Comparison of ENCODE assay signal across 8 mouse cellular contexts in genomic region chr11:82914711-82915352, GRCm38 (mm10). TPM values are rescaled to one million over a fixed set of nuclear protein-coding genes. Genes with fewer than 3 reads are reported as not detected.
DNase-seq lines count a peak whose midpoint lies in the region; ATAC-seq and TF ChIP-seq lines count a peak whose summit lies in the region.

No protein-coding gene starts in this region.

- no peak overlapping the region for H3K27ac ChIP-seq in cortical plate, adult 2 months (ENCODE audit: insufficient read depth, low read length)
- no peak overlapping the region for H3K27ac ChIP-seq in intestine, embryonic 15.5 days
- H3K27ac ChIP-seq in midbrain, embryonic 11.5 days (ENCODE audit: low read depth, low read length): no peak overlapping the region
- H3K27ac ChIP-seq in small intestine, adult 2 months (ENCODE audit: insufficient read depth, low read depth, low read length): no peak overlapping the region

- H3K4me3 ChIP-seq in cortical plate, adult 2 months (ENCODE audit: insufficient read depth, low read length): no peak overlapping the region
- H3K4me3 ChIP-seq in intestine, embryonic 15.5 days (replicated peaks): no peak overlapping the region
- H3K4me3 ChIP-seq in midbrain, embryonic 11.5 days (ENCODE audit: low read depth, low read length): peak overlapping the region; percentile 11; the same call in 1 of the 2 replicates
- no peak overlapping the region for H3K4me3 ChIP-seq in small intestine, adult 2 months (ENCODE audit: low read depth, low read length)

- no peaks in the 10 kb centered on the region for H3K36me3 ChIP-seq in intestine, embryonic 15.5 days
- H3K36me3 ChIP-seq in midbrain, embryonic 11.5 days (ENCODE audit: control insufficient read depth, insufficient read depth, low read length): no peaks in the 10 kb centered on the region
- H3K36me3 ChIP-seq in small intestine, adult 2 months (ENCODE audit: control insufficient read depth, insufficient read depth, low read length): no peaks in the 10 kb centered on the region

- peak overlapping the region; percentile 46 for H3K4me2 ChIP-seq in intestine, embryonic 15.5 days (replicated peaks)
- H3K4me2 ChIP-seq in midbrain, embryonic 11.5 days: peak overlapping the region; percentile 42; the same call in 1 of the 2 replicates

- peak; percentile 77 for DNase-seq in gastrocnemius, adult 18-20 months (ENCODE audit: low spot score)
- DNase-seq in gastrocnemius, postnatal 25 days: no peak
- peak; percentile 57 to 66 for DNase-seq in gastrocnemius, postnatal 4 days (ENCODE audit: low spot score in 2 of 2)
- DNase-seq in left cerebral cortex, postnatal 4 days: peak; percentile 75
- peak; percentile 99 for DNase-seq in midbrain, embryonic 11.5 days (ENCODE audit: low spot score, missing footprints)

- peaks cover 5% of the 10 kb centered on the region for H3K27me3 ChIP-seq in intestine, embryonic 15.5 days (replicated peaks)
- H3K27me3 ChIP-seq in midbrain, embryonic 11.5 days (ENCODE audit: control insufficient read depth, insufficient read depth, low read length): no peaks in the 10 kb centered on the region
- H3K27me3 ChIP-seq in small intestine, adult 2 months (ENCODE audit: control insufficient read depth, insufficient read depth, low read length): no peaks in the 10 kb centered on the region

- no peaks in the 10 kb centered on the region for H3K4me1 ChIP-seq in cortical plate, adult 2 months (ENCODE audit: control insufficient read depth, insufficient read depth, low read length)
- 0 out of 2 replicates have a peak, but pooled peaks cover 4% of the 10 kb centered on the region for H3K4me1 ChIP-seq in intestine, embryonic 15.5 days (replicated peaks)
- H3K4me1 ChIP-seq in midbrain, embryonic 11.5 days (ENCODE audit: control insufficient read depth, insufficient read depth, low read length): no peaks in the 10 kb centered on the region
- no peaks in the 10 kb centered on the region for H3K4me1 ChIP-seq in small intestine, adult 2 months (ENCODE audit: control insufficient read depth, insufficient read depth, insufficient read length, low read length)

- ATAC-seq in intestine, embryonic 15.5 days: peak; percentile 41; the same call in 1 of the 2 replicates
- ATAC-seq in midbrain, embryonic 11.5 days (ENCODE audit: low FRiP score): 0 out of 2 replicates have a peak, but pooled peaks have one; percentile 42

- peak; percentile 98 for TF ChIP-seq CTCF in cortical plate, adult 2 months (IDR thresholded peaks at IDR 0.05; ENCODE audit: extremely low read depth, insufficient read depth, low read length)
- peak; percentile 99 for TF ChIP-seq CTCF in small intestine, adult 2 months (IDR thresholded peaks at IDR 0.05; ENCODE audit: extremely low read depth, insufficient read length, insufficient replicate concordance, low read depth, low read length)

- TF ChIP-seq POLR2A in cortical plate, adult 2 months (IDR thresholded peaks at IDR 0.05; ENCODE audit: extremely low read depth, insufficient read depth, low read length): no peak
- TF ChIP-seq POLR2A in small intestine, adult 2 months (IDR thresholded peaks at IDR 0.05; ENCODE audit: low read depth, low read length): no peak

- no peaks in the 10 kb centered on the region for H3K9me3 ChIP-seq in intestine, embryonic 15.5 days
- no peaks in the 10 kb centered on the region for H3K9me3 ChIP-seq in midbrain, embryonic 11.5 days (ENCODE audit: control insufficient read depth, low read length)

- no peak overlapping the region for H3K9ac ChIP-seq in intestine, embryonic 15.5 days
- H3K9ac ChIP-seq in midbrain, embryonic 11.5 days (ENCODE audit: low read length): no peak overlapping the region

- intact Hi-C loops in left cerebral cortex, postnatal 4 days (cut with DNase I): no loop called here

- 9% methylated on average over 16 of the region's 16 CpGs for WGBS in intestine, embryonic 15.5 days
- WGBS in midbrain, embryonic 11.5 days: 9% methylated on average over 16 of the region's 16 CpGs
- WGBS in small intestine, adult 2 months: 6% methylated on average over 16 of the region's 16 CpGs

RNA-seq across cellular contexts. Expression of gene Unc45b, which starts 4.5 kb away (rescaled TPM):
- 100 to 1,000 TPM; 186 to 189 TPM for total RNA-seq in gastrocnemius, adult 18-20 months (2021)
- 100 to 1,000 TPM; 130 to 163 TPM for total RNA-seq in gastrocnemius, postnatal 25 days (2021)
- polyA plus RNA-seq in cortical plate, adult 2 months (2012; rRNA removed): 2.0 and 2.7 TPM in 2 replicates
- total RNA-seq in gastrocnemius, postnatal 4 days (2021): 100 to 1,000 TPM; 115 to 124 TPM
- polyA plus RNA-seq in intestine, embryonic 15.5 days (2015; fragmentation: Nextera tagmentation; extraction: Ambion mirVana): 1.8 and 2.1 TPM in 2 replicates
- total RNA-seq in left cerebral cortex, postnatal 4 days (2021): 1 to 10 TPM; 4.2 to 4.8 TPM
- polyA plus RNA-seq in midbrain, embryonic 11.5 days (2014; fragmentation: Nextera tagmentation; extraction: Ambion mirVana): 0.10 and 0.21 TPM in 2 replicates
- polyA plus RNA-seq in small intestine, adult 2 months (2012; rRNA removed): 1.0 and 1.7 TPM in 2 replicates

RNA-seq across cellular contexts. Expression of gene Nle1, which starts 6.6 kb away (rescaled TPM):
- total RNA-seq in gastrocnemius, adult 18-20 months (2021): 10 to 100 TPM; 10.4 to 13.9 TPM
- total RNA-seq in gastrocnemius, postnatal 25 days (2021): 10 to 100 TPM; 11.9 to 12.1 TPM
- polyA plus RNA-seq in cortical plate, adult 2 months (2012; rRNA removed): 36.8 and 39.6 TPM in 2 replicates
- 10 to 100 TPM; 22.3 to 27.4 TPM for total RNA-seq in gastrocnemius, postnatal 4 days (2021)
- 29.9 and 31.7 TPM in 2 replicates for polyA plus RNA-seq in intestine, embryonic 15.5 days (2015; fragmentation: Nextera tagmentation; extraction: Ambion mirVana)
- 10 to 100 TPM; 50.0 to 51.3 TPM for total RNA-seq in left cerebral cortex, postnatal 4 days (2021)
- polyA plus RNA-seq in midbrain, embryonic 11.5 days (2014; fragmentation: Nextera tagmentation; extraction: Ambion mirVana): 22.9 and 23.7 TPM in 2 replicates
- polyA plus RNA-seq in small intestine, adult 2 months (2012; rRNA removed): 20.7 and 27.1 TPM in 2 replicates

RNA-seq across cellular contexts. Expression of gene Fndc8, which starts 22.9 kb away (rescaled TPM):
- total RNA-seq in gastrocnemius, adult 18-20 months (2021): not detected
- not detected for total RNA-seq in gastrocnemius, postnatal 25 days (2021)
- polyA plus RNA-seq in cortical plate, adult 2 months (2012; rRNA removed): not detected in 2 replicates
- total RNA-seq in gastrocnemius, postnatal 4 days (2021): not detected
- 0.15 and 0.23 TPM in 2 replicates for polyA plus RNA-seq in intestine, embryonic 15.5 days (2015; fragmentation: Nextera tagmentation; extraction: Ambion mirVana)
- total RNA-seq in left cerebral cortex, postnatal 4 days (2021): not detected
- 0.19 and 0.30 TPM in 2 replicates for polyA plus RNA-seq in midbrain, embryonic 11.5 days (2014; fragmentation: Nextera tagmentation; extraction: Ambion mirVana)
- polyA plus RNA-seq in small intestine, adult 2 months (2012; rRNA removed): 0.13 TPM in 1 of 2 replicates, not detected in the other

RNA-seq across cellular contexts. Expression of gene Rad51d, which starts 24.4 kb away (rescaled TPM):
- total RNA-seq in gastrocnemius, adult 18-20 months (2021): 1 to 10 TPM; 2.9 to 4.7 TPM
- total RNA-seq in gastrocnemius, postnatal 25 days (2021): 1 to 10 TPM; 3.4 to 5.0 TPM
- polyA plus RNA-seq in cortical plate, adult 2 months (2012; rRNA removed): 16.1 and 16.6 TPM in 2 replicates
- total RNA-seq in gastrocnemius, postnatal 4 days (2021): 10 to 100 TPM in 1 of 2 experiments, 1 to 10 TPM in 1; 9.6 to 10.4 TPM
- polyA plus RNA-seq in intestine, embryonic 15.5 days (2015; fragmentation: Nextera tagmentation; extraction: Ambion mirVana): 12.7 and 16.0 TPM in 2 replicates
- 10 to 100 TPM; 12.1 to 12.5 TPM for total RNA-seq in left cerebral cortex, postnatal 4 days (2021)
- polyA plus RNA-seq in midbrain, embryonic 11.5 days (2014; fragmentation: Nextera tagmentation; extraction: Ambion mirVana): 13.7 and 17.4 TPM in 2 replicates
- 6.8 and 10.2 TPM in 2 replicates for polyA plus RNA-seq in small intestine, adult 2 months (2012; rRNA removed)

RNA-seq across cellular contexts. Expression of gene Slfn5, which starts 36.3 kb away (rescaled TPM):
- 10 to 100 TPM; 16.5 to 24.1 TPM for total RNA-seq in gastrocnemius, adult 18-20 months (2021)
- total RNA-seq in gastrocnemius, postnatal 25 days (2021): 10 to 100 TPM; 18.9 to 27.1 TPM
- 4.3 TPM in 2 replicates for polyA plus RNA-seq in cortical plate, adult 2 months (2012; rRNA removed)
- 10 to 100 TPM; 18.3 to 24.7 TPM for total RNA-seq in gastrocnemius, postnatal 4 days (2021)
- polyA plus RNA-seq in intestine, embryonic 15.5 days (2015; fragmentation: Nextera tagmentation; extraction: Ambion mirVana): 1.9 TPM in 2 replicates
- total RNA-seq in left cerebral cortex, postnatal 4 days (2021): 1 to 10 TPM; 2.6 to 4.2 TPM
- 0.14 and 0.47 TPM in 2 replicates for polyA plus RNA-seq in midbrain, embryonic 11.5 days (2014; fragmentation: Nextera tagmentation; extraction: Ambion mirVana)
- 0.34 and 0.95 TPM in 2 replicates for polyA plus RNA-seq in small intestine, adult 2 months (2012; rRNA removed)

Comparison
In these comparisons a context has a peak if more than half of its experiments do, and no peak if none do; other contexts are left out.
1. RNA of gene Unc45b, which starts 4.5 kb away (total RNA-seq): 186 to 189 TPM in gastrocnemius, adult 18-20 months, 130 to 163 TPM in gastrocnemius, postnatal 25 days and 115 to 124 TPM in gastrocnemius, postnatal 4 days; 4.2 to 4.8 TPM in left cerebral cortex, postnatal 4 days; every median in the first group is over 10 times any median in the second.